Mouse (Mus musculus): Measurements from ENCODE around the gene Srgap3. TPM values are rescaled to one million over a fixed set of nuclear protein-coding genes. Genes with fewer than 3 reads are reported as not detected.
"Not testable (repeated sequence)": the region's sequence is repeated elsewhere in the genome, so short reads cannot be mapped to it uniquely, and the experiment has no call there.

Srgap3 gene
- total RNA-seq, 2 experiments from 2014 or later = 0.51 to 2.0 TPM

- no peak overlapping the region for H3K4me3 ChIP-seq
- no peak for DNase-seq
- no peak overlapping the region for H3K27ac ChIP-seq
- intact Hi-C loops (cut with DNase I) = no loop called here
- TF ChIP-seq CTCF (IDR thresholded peaks at IDR 0.05) = no peak
Observed at GRCm38 (mm10) chr6:112719983-112720382, 227.1 kb downstream of the Srgap3 start.

GRCm38 (mm10) chr6:112717168-112717567 is 229.9 kb downstream of the Srgap3 start:
- TF ChIP-seq CTCF (IDR thresholded peaks at IDR 0.05) = peak; percentile 69
- intact Hi-C loops (cut with DNase I) = no loop called here

GRCm38 (mm10) chr6:112713951-112714350 is 233.1 kb downstream of the Srgap3 start:
- DNase-seq = no peak
- H3K27ac ChIP-seq = no peak overlapping the region
- no peak overlapping the region for H3K4me3 ChIP-seq
- intact Hi-C loops (cut with DNase I) = no loop called here
- no peak for TF ChIP-seq CTCF (IDR thresholded peaks at IDR 0.05)

More at GRCm38 (mm10) chr6:112717168-112717567, 229.9 kb downstream of the Srgap3 start:
- H3K27ac ChIP-seq = no peak overlapping the region
- DNase-seq = no peak
- no peak overlapping the region for H3K4me3 ChIP-seq

GRCm38 (mm10) chr6:112702296-112702695 is 244.8 kb downstream of the Srgap3 start:
- intact Hi-C loops (cut with DNase I) = not testable (repeated sequence)

GRCm38 (mm10) chr6:112700392-112700791 is 246.7 kb downstream of the Srgap3 start:
- intact Hi-C loops (cut with DNase I) = no loop called here
- Histone ChIP-seq H3K4me3 (no peak overlapping the region), H3K27ac (no peak overlapping the region)
- peak; percentile 59 for DNase-seq
- TF ChIP-seq CTCF (IDR thresholded peaks at IDR 0.05) = peak; percentile 96; the same call in 1 of the 2 replicates

More at GRCm38 (mm10) chr6:112702296-112702695, 244.8 kb downstream of the Srgap3 start:
- H3K27ac ChIP-seq, DNase-seq, H3K4me3 ChIP-seq: not testable (repeated sequence)

- Histone ChIP-seq H3K27ac (no peak overlapping the region), H3K4me3 (no peak overlapping the region)
- no peak for DNase-seq
- TF ChIP-seq CTCF (IDR thresholded peaks at IDR 0.05) = no peak
- intact Hi-C loops (cut with DNase I) = loop anchor here (10.0 kb wide), 1 partner anchor 204 kb away; no protein-coding TSS in a partner anchor
Observed at GRCm38 (mm10) chr6:112699115-112699514, 248.0 kb downstream of the Srgap3 start.

- intact Hi-C loops (cut with DNase I) = loop anchor here (2.0 to 10.0 kb wide), 2 partner anchors 202 to 304 kb away; no protein-coding TSS in a partner anchor
- Histone ChIP-seq H3K27ac (peak within 1 kb of the TSS; percentile 73), H3K4me3 (peak within 1 kb of the TSS; percentile 81)
- peak; percentile 88 for DNase-seq
- no peak for TF ChIP-seq CTCF (IDR thresholded peaks at IDR 0.05)
Observed at GRCm38 (mm10) chr6:112696056-112696950, 250.8 kb downstream of the Srgap3 start, which contains the start of gene Rad18. Gene Rad18, minus strand, starts transcription at chr6:112696686.

- no peak overlapping the region for H3K27ac ChIP-seq
- no peak overlapping the region for H3K4me3 ChIP-seq
- intact Hi-C loops (cut with DNase I) = loop anchor here (10.0 kb wide), 1 partner anchor 200 kb away; no protein-coding TSS in a partner anchor
- TF ChIP-seq CTCF (IDR thresholded peaks at IDR 0.05) = no peak
- DNase-seq = no peak
Observed at GRCm38 (mm10) chr6:112694492-112694891, 252.6 kb downstream of the Srgap3 start.

- intact Hi-C loops (cut with DNase I) = loop anchor here (10.0 kb wide), 1 partner anchor 197 kb away; no protein-coding TSS in a partner anchor
- H3K4me3 ChIP-seq = no peak overlapping the region
- no peak overlapping the region for H3K27ac ChIP-seq
- no peak for TF ChIP-seq CTCF (IDR thresholded peaks at IDR 0.05)
- DNase-seq = no peak
Observed at GRCm38 (mm10) chr6:112691523-112691922, 255.5 kb downstream of the Srgap3 start.

- no peak for TF ChIP-seq CTCF (IDR thresholded peaks at IDR 0.05)
- Histone ChIP-seq H3K4me3 (no peak overlapping the region), H3K27ac (no peak overlapping the region)
- intact Hi-C loops (cut with DNase I) = no loop called here
- DNase-seq = no peak
Observed at GRCm38 (mm10) chr6:112688033-112688432, 259.0 kb downstream of the Srgap3 start.

- peak overlapping the region; percentile 64 for H3K27ac ChIP-seq
- DNase-seq = peak; percentile 37
- intact Hi-C loops (cut with DNase I) = no loop called here
- no peak for TF ChIP-seq CTCF (IDR thresholded peaks at IDR 0.05)
- H3K4me3 ChIP-seq = peak overlapping the region; percentile 57
Observed at GRCm38 (mm10) chr6:112686485-112686884, 260.6 kb downstream of the Srgap3 start.

GRCm38 (mm10) chr6:112684065-112684464 is 263.0 kb downstream of the Srgap3 start:
- no peak for DNase-seq
- intact Hi-C loops (cut with DNase I) = no loop called here

More at GRCm38 (mm10) chr6:112684065-112684464, 263.0 kb downstream of the Srgap3 start:
- Histone ChIP-seq H3K4me3 (no peak overlapping the region), H3K27ac (no peak overlapping the region)
- TF ChIP-seq CTCF (IDR thresholded peaks at IDR 0.05) = no peak

Other genes with a start within 250 kb of the Srgap3 start
- gene Thumpd3, start 99.0 kb upstream of the Srgap3 start, total RNA-seq (2021) = 10 to 100 TPM; 13.7 to 14.5 TPM
- gene Setd5, start 130.1 kb upstream of the Srgap3 start, total RNA-seq (2021) = 10 to 100 TPM; 28.4 to 29.3 TPM
- under 1 TPM; 0.39 to 0.54 TPM for gene Lhfpl4, start 248.1 kb upstream of the Srgap3 start, total RNA-seq (2021)